Mouse (Mus musculus) lung, adult 2 months (tissue): ENCODE results near the gene Mfsd11.

Source experiments
- CTCF ChIP-seq: fragments of 200-500 bp; IDR thresholded peaks from 2 replicates; pipeline ENCODE4 v1.5.1; 2011; ENCODE audit warnings: mild to moderate bottlenecking, low read length, control low read depth; ENCODE audit not compliant: insufficient read depth
- POLR2A ChIP-seq: fragments of 200-500 bp; IDR thresholded peaks from 2 replicates; pipeline ENCODE4 v1.6.1; 2011; ENCODE audit warnings: low read depth, mild to moderate bottlenecking, control low read depth, low read length, borderline replicate concordance; ENCODE audit errors: extremely low read depth

GRCm38 (mm10) chr11:116802709-116803108 is 49.5 kb upstream of the Mfsd11 start:
- TF ChIP-seq POLR2A: no peak
- TF ChIP-seq CTCF: no peak
